Mouse (Mus musculus) liver, embryonic 14.5 days (tissue): ENCODE data around the gene Pck2.

ENCODE experiments used
- CTCF ChIP-seq: IDR thresholded peaks from 2 replicates; pipeline ENCODE4 v1.5.1; 2016; ENCODE audit warnings: antibody characterized with exemption, low read depth, control low read depth
- EP300 ChIP-seq: IDR thresholded peaks from 2 replicates; pipeline ENCODE4 v1.6.1; 2016; ENCODE audit warnings: antibody characterized with exemption, low read depth

- no peak for TF ChIP-seq CTCF
- TF ChIP-seq EP300: no peak
These were observed 4.3 kb downstream of the Pck2 start for GRCm38 (mm10) chr14:55544334-55544733.
